Mouse (Mus musculus): ENCODE data around the gene Dnm3.

- TF ChIP-seq CTCF (IDR thresholded peaks at IDR 0.05), result no peak
- no peak for TF ChIP-seq POLR2A (IDR thresholded peaks at IDR 0.05; ENCODE audit: insufficient read depth, low read depth, low read length)
Measured at GRCm38 (mm10) chr1:162280052-162280451, 197.8 kb downstream of the Dnm3 start.

Measured in heart, adult 2 months (tissue).